Mouse (Mus musculus) midbrain, embryonic 14.5 days (tissue): ENCODE data around the gene Antxr2. TPM values are rescaled to one million over a fixed set of nuclear protein-coding genes. Genes with fewer than 3 reads are reported as not detected.

Source experiments
- polyA plus RNA-seq: library from polyadenylated mRNA; unstranded; fragments of >200 nt; fragmentation: Nextera tagmentation; extraction: Ambion mirVana; gene quantifications from 2 replicates; pipeline ENCODE4 v1.2.1, GENCODE M21; 2014

The Antxr2 gene
- polyA plus RNA-seq, 1 experiment from 2014 or later, result 4.4 TPM

Other genes starting within 250 kb of the Antxr2 start
- 3.5 and 4.4 TPM in 2 replicates for gene Prdm8, start 136.2 kb upstream of the Antxr2 start, polyA plus RNA-seq
- 1.1 and 1.4 TPM in 2 replicates for gene Fgf5, start 223.1 kb upstream of the Antxr2 start, polyA plus RNA-seq